In the genomic region with DNA sequence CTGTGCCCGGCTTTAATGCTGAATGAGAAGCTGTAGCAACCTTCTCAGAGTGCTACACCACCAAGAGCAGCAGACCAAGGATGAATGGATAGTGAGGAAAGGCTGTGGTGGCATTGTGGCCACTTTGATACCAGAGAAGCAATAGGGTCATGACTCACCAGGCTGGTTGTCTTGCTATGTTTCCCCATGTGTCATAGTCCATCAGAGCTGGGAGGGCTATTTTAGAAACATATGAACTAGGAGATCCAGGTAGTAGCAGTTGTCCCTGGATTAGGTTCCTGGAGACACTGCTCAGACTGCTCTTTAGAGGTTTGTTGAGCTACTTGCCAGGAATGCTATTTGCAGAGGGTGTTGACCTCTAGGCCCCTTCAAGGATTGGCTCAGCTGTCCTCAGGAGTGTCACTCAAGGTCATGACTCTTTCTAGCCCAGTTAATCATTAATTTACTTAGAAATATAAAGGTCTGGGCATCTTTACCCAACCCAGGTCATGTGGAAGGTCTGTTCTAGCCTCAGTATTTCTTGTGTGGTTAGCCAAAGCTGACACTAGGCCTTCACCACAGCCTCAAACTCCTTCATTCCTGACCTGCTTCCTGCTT, we compare ENCODE assay signal across 21 mouse cellular contexts. TPM values are rescaled to one million over a fixed set of nuclear protein-coding genes. Genes with fewer than 3 reads are reported as not detected.
A peak's percentile ranks its signal among the peaks of the same experiment; 100 is the strongest.
DNase-seq lines count a peak whose midpoint lies in the region; ATAC-seq and TF ChIP-seq lines count a peak whose summit lies in the region.
"Had no signal": no experiment of that assay in that cellular context is flagged by ENCODE, and none has a peak within 500 bp of the region (broad histone marks: within the 10 kb centered on the region; RNA-seq: fewer than 3 reads in every experiment).

No protein-coding gene starts in this region.

- peak; percentile 12 for DNase-seq in adrenal gland, postnatal 14 days
- no peak for DNase-seq in adrenal gland, postnatal 10 days
- DNase-seq in liver, embryonic 13.5 days: no peak
- DNase-seq in liver, embryonic 11.5 days (ENCODE audit: low spot score): no peak
- no peak for DNase-seq in frontal cortex, postnatal 36 days (ENCODE audit: low spot score in 2 of 2)
- DNase-seq in heart, postnatal 25 days (ENCODE audit: low spot score): no peak
- DNase-seq: cerebellum, adult 9-10 months; heart, adult 11 months; heart, postnatal 4 days; lung, embryonic 14.5 days; right cerebral cortex, postnatal 4 days; thymus, adult 18-20 months had no signal

- H3K9me3 ChIP-seq in liver, embryonic 13.5 days (replicated peaks): no peaks in the 10 kb centered on the region
- no peaks in the 10 kb centered on the region for H3K9me3 ChIP-seq in liver, embryonic 11.5 days (ENCODE audit: control insufficient read depth, low read length)
- no peaks in the 10 kb centered on the region for H3K9me3 ChIP-seq in intestine, postnatal 0 days (ENCODE audit: control insufficient read depth)
- no peaks in the 10 kb centered on the region for H3K9me3 ChIP-seq in hindbrain, embryonic 16.5 days (ENCODE audit: control insufficient read depth, low read length)
- H3K9me3 ChIP-seq: embryonic facial prominence, embryonic 13.5 days; heart, embryonic 13.5 days; midbrain, embryonic 12.5 days had no signal

- H3K4me3 ChIP-seq in liver, embryonic 13.5 days (replicated peaks): no peak overlapping the region
- H3K4me3 ChIP-seq in liver, embryonic 11.5 days (ENCODE audit: low read depth, low read length): no peak overlapping the region
- no peak overlapping the region for H3K4me3 ChIP-seq in intestine, postnatal 0 days (ENCODE audit: low read depth, low read length)
- no peak overlapping the region for H3K4me3 ChIP-seq in hindbrain, embryonic 16.5 days (ENCODE audit: low read length)
- H3K4me3 ChIP-seq: embryonic facial prominence, embryonic 13.5 days; heart, embryonic 13.5 days; layer of hippocampus, adult 2 months; midbrain, embryonic 12.5 days had no signal

- H3K36me3 ChIP-seq in liver, embryonic 13.5 days: no peaks in the 10 kb centered on the region
- no peaks in the 10 kb centered on the region for H3K36me3 ChIP-seq in liver, embryonic 11.5 days (ENCODE audit: control insufficient read depth, insufficient read depth, low read length)
- no peaks in the 10 kb centered on the region for H3K36me3 ChIP-seq in intestine, postnatal 0 days (ENCODE audit: control insufficient read depth, insufficient read depth)
- H3K36me3 ChIP-seq in hindbrain, embryonic 16.5 days (ENCODE audit: control insufficient read depth, insufficient read depth, low read length): no peaks in the 10 kb centered on the region
- H3K36me3 ChIP-seq: embryonic facial prominence, embryonic 13.5 days; heart, embryonic 13.5 days; midbrain, embryonic 12.5 days had no signal

- no peaks in the 10 kb centered on the region for H3K27me3 ChIP-seq in liver, embryonic 13.5 days
- H3K27me3 ChIP-seq in liver, embryonic 11.5 days (replicated peaks; ENCODE audit: control insufficient read depth, insufficient read depth, low read length): no peaks in the 10 kb centered on the region
- H3K27me3 ChIP-seq in intestine, postnatal 0 days (replicated peaks; ENCODE audit: control insufficient read depth, insufficient read depth, low read length): no peaks in the 10 kb centered on the region
- H3K27me3 ChIP-seq in hindbrain, embryonic 16.5 days (replicated peaks; ENCODE audit: control insufficient read depth, insufficient read depth, low read length): no peaks in the 10 kb centered on the region
- H3K27me3 ChIP-seq: embryonic facial prominence, embryonic 13.5 days; heart, embryonic 13.5 days; midbrain, embryonic 12.5 days had no signal

- no peak overlapping the region for H3K9ac ChIP-seq in liver, embryonic 13.5 days
- H3K9ac ChIP-seq in liver, embryonic 11.5 days (ENCODE audit: low read depth, low read length): no peak overlapping the region
- H3K9ac ChIP-seq in intestine, postnatal 0 days (ENCODE audit: low read depth, low read length): no peak overlapping the region
- no peak overlapping the region for H3K9ac ChIP-seq in hindbrain, embryonic 16.5 days (ENCODE audit: low read depth, low read length)
- H3K9ac ChIP-seq: embryonic facial prominence, embryonic 13.5 days; forebrain, postnatal 0 days; heart, embryonic 13.5 days; lung, embryonic 14.5 days; midbrain, embryonic 12.5 days had no signal

- 51% methylated on average over 1 of the region's 1 CpGs for WGBS in liver, embryonic 13.5 days (ENCODE audit: insufficient replicate concordance)
- WGBS in liver, embryonic 11.5 days: 74% methylated on average over 1 of the region's 1 CpGs
- WGBS in intestine, postnatal 0 days: 79% methylated on average over 1 of the region's 1 CpGs
- 84% methylated on average over 1 of the region's 1 CpGs for WGBS in hindbrain, embryonic 16.5 days

- no peak overlapping the region for H3K4me2 ChIP-seq in liver, embryonic 13.5 days
- no peak overlapping the region for H3K4me2 ChIP-seq in liver, embryonic 11.5 days
- no peak overlapping the region for H3K4me2 ChIP-seq in intestine, postnatal 0 days (replicated peaks; ENCODE audit: low read depth)
- no peak overlapping the region for H3K4me2 ChIP-seq in hindbrain, embryonic 16.5 days (ENCODE audit: low read length)
- H3K4me2 ChIP-seq: embryonic facial prominence, embryonic 13.5 days; heart, embryonic 13.5 days; lung, embryonic 14.5 days; midbrain, embryonic 12.5 days had no signal

- H3K27ac ChIP-seq in liver, embryonic 13.5 days: no peak overlapping the region
- H3K27ac ChIP-seq in liver, embryonic 11.5 days (ENCODE audit: low read depth, low read length): no peak overlapping the region
- H3K27ac ChIP-seq in intestine, postnatal 0 days (ENCODE audit: low read depth, low read length): no peak overlapping the region
- H3K27ac ChIP-seq in hindbrain, embryonic 16.5 days (ENCODE audit: low read depth, low read length): no peak overlapping the region
- H3K27ac ChIP-seq: embryonic facial prominence, embryonic 13.5 days; heart, embryonic 13.5 days; hindbrain, postnatal 0 days; layer of hippocampus, adult 2 months; macrophage; midbrain, embryonic 12.5 days had no signal

- TF ChIP-seq CTCF in intestine, postnatal 0 days (IDR thresholded peaks at IDR 0.05; ENCODE audit: low read depth): no peak

- no peaks in the 10 kb centered on the region for H3K4me1 ChIP-seq in liver, embryonic 13.5 days (replicated peaks)
- H3K4me1 ChIP-seq in liver, embryonic 11.5 days (replicated peaks; ENCODE audit: control insufficient read depth, insufficient read depth, low read length): no peaks in the 10 kb centered on the region
- H3K4me1 ChIP-seq in intestine, postnatal 0 days (replicated peaks; ENCODE audit: control insufficient read depth, insufficient read depth, low read length): no peaks in the 10 kb centered on the region
- H3K4me1 ChIP-seq in hindbrain, embryonic 16.5 days (ENCODE audit: control insufficient read depth, insufficient read depth, low read depth, low read length): no peaks in the 10 kb centered on the region
- H3K4me1 ChIP-seq: embryonic facial prominence, embryonic 13.5 days; midbrain, embryonic 12.5 days had no signal

- intact Hi-C loops in heart, postnatal 25 days (cut with DNase I): no loop called here

- ATAC-seq in liver, embryonic 13.5 days (ENCODE audit: low read depth): 0 out of 2 replicates have a peak, but pooled peaks have one; percentile 31
- ATAC-seq in liver, embryonic 11.5 days (replicated peaks; ENCODE audit: low FRiP score): no peak
- ATAC-seq in intestine, postnatal 0 days: peak; percentile 33; the same call in 1 of the 2 replicates
- ATAC-seq in hindbrain, embryonic 16.5 days: no peak
- ATAC-seq: hindbrain, postnatal 0 days had no signal

RNA-seq across cellular contexts. Expression of gene Orc5, which starts 39.2 kb away (rescaled TPM):
- total RNA-seq in adrenal gland, postnatal 14 days (2021): 17.9 and 20.4 TPM in 2 replicates
- 10 to 100 TPM; 16.0 to 23.4 TPM for total RNA-seq in adrenal gland, postnatal 10 days (2021)
- 63.0 and 76.5 TPM in 2 replicates for polyA plus RNA-seq in liver, embryonic 13.5 days (2015; fragmentation: Nextera tagmentation; extraction: Ambion mirVana)
- 89.0 and 92.6 TPM in 2 replicates for polyA plus RNA-seq in liver, embryonic 11.5 days (2014; fragmentation: Nextera tagmentation; extraction: Ambion mirVana)
- 18.1 and 18.5 TPM in 2 replicates for polyA plus RNA-seq in intestine, postnatal 0 days (2015; fragmentation: Nextera tagmentation; extraction: Ambion mirVana)
- 36.7 and 37.8 TPM in 2 replicates for polyA plus RNA-seq in hindbrain, embryonic 16.5 days (2015; fragmentation: Nextera tagmentation; extraction: Ambion mirVana)
- 1 to 10 TPM; 7.5 to 7.7 TPM for total RNA-seq in heart, postnatal 25 days (2021)

Comparison
In these comparisons a context has a peak if more than half of its experiments do, and no peak if none do; other contexts are left out.
1. ATAC-seq: peak in liver, embryonic 13.5 days (single experiment) and intestine, postnatal 0 days (single experiment); none in liver, embryonic 11.5 days (single experiment) and hindbrain, embryonic 16.5 days (single experiment).